Mouse (Mus musculus) T-helper 2 cell (primary cell): ENCODE results near the gene BC003965.

Experiments
- in situ Hi-C: fragments of 300-600 bp; cut with MboI, MseI; formaldehyde crosslinking; loops from one replicate; pipeline ENCODE4 v1.15.1; 2025; ENCODE audit warnings: high pct_unique_total_duplicates

Gene BC003965

GRCm38 (mm10) chr17:25184129-25184691, at the start of gene BC003965:
BC003965 (plus strand) TSS chr17:25184554.
- in situ Hi-C loops, result no loop called here

GRCm38 (mm10) chr17:25135622-25136021, 48.7 kb upstream of the BC003965 start:
- in situ Hi-C loops, result no loop called here

GRCm38 (mm10) chr17:25138803-25139202, 45.6 kb upstream of the BC003965 start:
- in situ Hi-C loops, result no loop called here

- in situ Hi-C loops, result no loop called here
These were observed 44.4 kb upstream of the BC003965 start for GRCm38 (mm10) chr17:25139960-25140359.

GRCm38 (mm10) chr17:25162161-25162560, 22.2 kb upstream of the BC003965 start, which contains the start of gene Ccdc154:
Ccdc154 (plus strand) TSS chr17:25162461.
- in situ Hi-C loops, result loop anchor here (25.0 kb wide), 1 partner anchor 1725 kb away; no protein-coding TSS in a partner anchor

GRCm38 (mm10) chr17:25163387-25163786, 21.0 kb upstream of the BC003965 start:
- in situ Hi-C loops, result loop anchor here (25.0 kb wide), 1 partner anchor 1724 kb away; no protein-coding TSS in a partner anchor

- in situ Hi-C loops, result loop anchor here (5.0 to 25.0 kb wide), 2 partner anchors 57 to 1723 kb away; no protein-coding TSS in a partner anchor
These were observed 19.6 kb upstream of the BC003965 start for GRCm38 (mm10) chr17:25164770-25165169.

- in situ Hi-C loops, result loop anchor here (5.0 to 25.0 kb wide), 2 partner anchors 59 to 1721 kb away; no protein-coding TSS in a partner anchor
These were observed 18.2 kb upstream of the BC003965 start for GRCm38 (mm10) chr17:25165970-25166671.

GRCm38 (mm10) chr17:25169706-25170105, 14.6 kb upstream of the BC003965 start:
- in situ Hi-C loops, result loop anchor here (5.0 to 25.0 kb wide), 2 partner anchors 62 to 1718 kb away; no protein-coding TSS in a partner anchor

GRCm38 (mm10) chr17:25172558-25172957, 11.8 kb upstream of the BC003965 start:
- in situ Hi-C loops, result loop anchor here (25.0 kb wide), 1 partner anchor 1715 kb away; no protein-coding TSS in a partner anchor

- in situ Hi-C loops, result no loop called here
These were observed 8.9 kb upstream of the BC003965 start, which contains the start of gene Gm38655 for GRCm38 (mm10) chr17:25175411-25175810. Gm38655 (minus strand) TSS chr17:25175471.

- in situ Hi-C loops, result no loop called here
These were observed 1.1 kb upstream of the BC003965 start for GRCm38 (mm10) chr17:25183232-25183631.

- in situ Hi-C loops, result no loop called here
These were observed 607 bp downstream of the BC003965 start for GRCm38 (mm10) chr17:25184961-25185360.

- in situ Hi-C loops, result no loop called here
These were observed 3.4 kb downstream of the BC003965 start for GRCm38 (mm10) chr17:25187784-25188149.

- in situ Hi-C loops, result no loop called here
These were observed 4.0 kb downstream of the BC003965 start, which contains the start of gene Unkl for GRCm38 (mm10) chr17:25188150-25189031. Unkl (plus strand) TSS chr17:25188397.

- in situ Hi-C loops, result no loop called here
These were observed 4.7 kb downstream of the BC003965 start for GRCm38 (mm10) chr17:25189091-25189490.

- in situ Hi-C loops, result no loop called here
These were observed 18.0 kb downstream of the BC003965 start for GRCm38 (mm10) chr17:25202401-25202800.

- in situ Hi-C loops, result no loop called here
These were observed 25.7 kb downstream of the BC003965 start for GRCm38 (mm10) chr17:25210006-25210405.

GRCm38 (mm10) chr17:25210680-25211466, 26.5 kb downstream of the BC003965 start:
- in situ Hi-C loops, result no loop called here

GRCm38 (mm10) chr17:25211705-25212104, 27.4 kb downstream of the BC003965 start:
- in situ Hi-C loops, result no loop called here

- in situ Hi-C loops, result no loop called here
These were observed 31.1 kb downstream of the BC003965 start for GRCm38 (mm10) chr17:25215431-25215830.
